In genomic region chr10:80265149-80265486, GRCm38 (mm10) we compare ENCODE assay signal across 8 mouse cellular contexts. TPM values are rescaled to one million over a fixed set of nuclear protein-coding genes. Genes with fewer than 3 reads are reported as not detected.
DNase-seq lines count a peak whose midpoint lies in the region; ATAC-seq and TF ChIP-seq lines count a peak whose summit lies in the region.

No protein-coding gene starts in this region.

- whole genome bisulfite sequencing in liver, adult 2 months: under 1% methylated on average over 18 of the region's 18 CpGs
- under 1% methylated on average over 17 of the region's 18 CpGs for WGBS in embryonic facial prominence, embryonic 14.5 days
- 0% methylated on average over 18 of the region's 18 CpGs for WGBS in intestine, postnatal 0 days
- WGBS in neural tube, embryonic 14.5 days: 2% methylated on average over 18 of the region's 18 CpGs

- H3K79me2 ChIP-seq in liver, adult 2 months (ENCODE audit: control insufficient read depth, insufficient read depth, low read length): peaks cover 27% of the 10 kb centered on the region

- peak overlapping the region; percentile 99 for H3K27ac ChIP-seq in liver, adult 2 months (replicated peaks; ENCODE audit: insufficient read depth, low read depth, low read length)
- peak overlapping the region; percentile 68 for H3K27ac ChIP-seq in embryonic facial prominence, embryonic 14.5 days (replicated peaks; ENCODE audit: low read depth, low read length)
- H3K27ac ChIP-seq in intestine, postnatal 0 days (ENCODE audit: low read depth, low read length): peak overlapping the region; percentile 91
- H3K27ac ChIP-seq in neural tube, embryonic 14.5 days (ENCODE audit: low read depth, low read length): peak overlapping the region; percentile 75

- TF ChIP-seq POLR2A in liver, adult 2 months (IDR thresholded peaks at IDR 0.05; ENCODE audit: extremely low read depth, insufficient read depth, low read length): no peak

- peak overlapping the region; percentile 75 for H3K4me2 ChIP-seq in embryonic facial prominence, embryonic 14.5 days (ENCODE audit: low read depth, low read length)
- H3K4me2 ChIP-seq in intestine, postnatal 0 days (replicated peaks; ENCODE audit: low read depth): peak overlapping the region; percentile 74
- peak overlapping the region; percentile 59 for H3K4me2 ChIP-seq in neural tube, embryonic 14.5 days (ENCODE audit: low read depth, low read length)

- peaks cover 30% of the 10 kb centered on the region for H3K4me1 ChIP-seq in liver, adult 2 months (ENCODE audit: control insufficient read depth, insufficient read depth, low read length)
- H3K4me1 ChIP-seq in embryonic facial prominence, embryonic 14.5 days (ENCODE audit: control insufficient read depth, insufficient read depth, low read length): peaks cover 40% of the 10 kb centered on the region
- 0 out of 2 replicates have a peak, but pooled peaks cover under 1% of the 10 kb centered on the region for H3K4me1 ChIP-seq in intestine, postnatal 0 days (replicated peaks; ENCODE audit: control insufficient read depth, insufficient read depth, low read length)
- H3K4me1 ChIP-seq in neural tube, embryonic 14.5 days (ENCODE audit: control insufficient read depth, insufficient read depth, low read length): peaks cover 38% of the 10 kb centered on the region

- no peak for ATAC-seq in embryonic facial prominence, embryonic 14.5 days (ENCODE audit: low read depth)
- ATAC-seq in intestine, postnatal 0 days: no peak
- ATAC-seq in neural tube, embryonic 14.5 days (ENCODE audit: low read depth): no peak; the same call in 1 of the 2 replicates
- ATAC-seq in monocyte, adult 5-6 weeks (replicated peaks; ENCODE audit: insufficient number of reproducible peaks, low FRiP score, low TSS enrichment, poor library complexity, severe bottlenecking): no peak
- no peak; the same call in 1 of the 2 replicates for ATAC-seq in cerebellum, adult (ENCODE audit: insufficient number of reproducible peaks, low FRiP score, low TSS enrichment)

- peak overlapping the region; percentile 87 for H3K4me3 ChIP-seq in liver, adult 2 months (ENCODE audit: insufficient read depth, low read depth, low read length)
- peak overlapping the region; percentile 76 for H3K4me3 ChIP-seq in embryonic facial prominence, embryonic 14.5 days (ENCODE audit: low read depth, low read length)
- H3K4me3 ChIP-seq in intestine, postnatal 0 days (ENCODE audit: low read depth, low read length): peak overlapping the region; percentile 84
- H3K4me3 ChIP-seq in neural tube, embryonic 14.5 days (ENCODE audit: low read depth, low read length): peak overlapping the region; percentile 81

- H3K9ac ChIP-seq in liver, adult 2 months (ENCODE audit: low read depth, low read length): peak overlapping the region; percentile 99
- H3K9ac ChIP-seq in embryonic facial prominence, embryonic 14.5 days (ENCODE audit: low read depth, low read length): peak overlapping the region; percentile 89
- peak overlapping the region; percentile 97 for H3K9ac ChIP-seq in intestine, postnatal 0 days (ENCODE audit: low read depth, low read length)
- peak overlapping the region; percentile 95 for H3K9ac ChIP-seq in neural tube, embryonic 14.5 days (replicated peaks; ENCODE audit: low read depth, low read length)

- DNase-seq in liver, adult 2 months (ENCODE audit: extremely low read depth, low read depth, low spot score): no peak
- DNase-seq in liver: no peak
- DNase-seq in embryonic facial prominence, embryonic 14.5 days (ENCODE audit: low spot score): no peak
- no peak for DNase-seq in spleen, postnatal 10 days (ENCODE audit: low spot score in 2 of 2)

- H3K9me3 ChIP-seq in embryonic facial prominence, embryonic 14.5 days (ENCODE audit: control insufficient read depth, low read length): no peaks in the 10 kb centered on the region
- H3K9me3 ChIP-seq in intestine, postnatal 0 days (ENCODE audit: control insufficient read depth): no peaks in the 10 kb centered on the region
- H3K9me3 ChIP-seq in neural tube, embryonic 14.5 days (ENCODE audit: control insufficient read depth, low read length): no peaks in the 10 kb centered on the region

- H3K36me3 ChIP-seq in liver, adult 2 months (ENCODE audit: control insufficient read depth, insufficient read depth, low read length): no peaks in the 10 kb centered on the region
- peaks cover 20% of the 10 kb centered on the region; the same call in 1 of the 2 replicates for H3K36me3 ChIP-seq in embryonic facial prominence, embryonic 14.5 days (ENCODE audit: control insufficient read depth, insufficient read depth, low read length)
- no peaks in the 10 kb centered on the region; the same call in 1 of the 2 replicates for H3K36me3 ChIP-seq in intestine, postnatal 0 days (ENCODE audit: control insufficient read depth, insufficient read depth)
- no peaks in the 10 kb centered on the region for H3K36me3 ChIP-seq in neural tube, embryonic 14.5 days (ENCODE audit: control insufficient read depth, insufficient read depth, low read length)

- no peaks in the 10 kb centered on the region for H3K27me3 ChIP-seq in liver, adult 2 months (ENCODE audit: control insufficient read depth, insufficient read depth, low read length)
- no peaks in the 10 kb centered on the region for H3K27me3 ChIP-seq in embryonic facial prominence, embryonic 14.5 days (replicated peaks; ENCODE audit: control insufficient read depth, insufficient read depth, low read length)
- no peaks in the 10 kb centered on the region for H3K27me3 ChIP-seq in intestine, postnatal 0 days (replicated peaks; ENCODE audit: control insufficient read depth, insufficient read depth, low read length)
- H3K27me3 ChIP-seq in neural tube, embryonic 14.5 days (ENCODE audit: control insufficient read depth, insufficient read depth, low read length): no peaks in the 10 kb centered on the region

- TF ChIP-seq CTCF in liver, adult 2 months (IDR thresholded peaks at IDR 0.05; ENCODE audit: low read depth, low read length): no peak
- TF ChIP-seq CTCF in intestine, postnatal 0 days (IDR thresholded peaks at IDR 0.05; ENCODE audit: low read depth): no peak

RNA-seq across cellular contexts. Expression of gene Dazap1, which starts 3.8 kb away (rescaled TPM):
- 38.0 and 39.9 TPM in 2 replicates for total RNA-seq in liver, adult 2 months (2014; rRNA removed)
- 39.9 and 43.5 TPM in 2 replicates for polyA plus RNA-seq in liver, adult 2 months (2012; rRNA removed)
- 42.3 and 43.5 TPM in 2 replicates for polyA plus RNA-seq in embryonic facial prominence, embryonic 14.5 days (2014; fragmentation: Nextera tagmentation; extraction: Ambion mirVana)
- polyA plus RNA-seq in intestine, postnatal 0 days (2015; fragmentation: Nextera tagmentation; extraction: Ambion mirVana): 26.6 and 29.0 TPM in 2 replicates
- polyA plus RNA-seq in neural tube, embryonic 14.5 days (2014; fragmentation: Nextera tagmentation; extraction: Ambion mirVana): 37.5 and 39.8 TPM in 2 replicates
- total RNA-seq in monocyte, adult 5-6 weeks (2017): 85.1 to 132 TPM (median 92.5 TPM) in 3 replicates

RNA-seq across cellular contexts. Expression of gene Gamt, which starts 4.3 kb away (rescaled TPM):
- 241 and 277 TPM in 2 replicates for total RNA-seq in liver, adult 2 months (2014; rRNA removed)
- 670 and 715 TPM in 2 replicates for polyA plus RNA-seq in liver, adult 2 months (2012; rRNA removed)
- polyA plus RNA-seq in embryonic facial prominence, embryonic 14.5 days (2014; fragmentation: Nextera tagmentation; extraction: Ambion mirVana): 124 and 139 TPM in 2 replicates
- polyA plus RNA-seq in intestine, postnatal 0 days (2015; fragmentation: Nextera tagmentation; extraction: Ambion mirVana): 30.1 and 37.2 TPM in 2 replicates
- polyA plus RNA-seq in neural tube, embryonic 14.5 days (2014; fragmentation: Nextera tagmentation; extraction: Ambion mirVana): 18.6 and 25.8 TPM in 2 replicates
- 3.8 to 4.7 TPM in 2 of 3 replicates, not detected in the other for total RNA-seq in monocyte, adult 5-6 weeks (2017)

RNA-seq across cellular contexts. Expression of gene Ndufs7, which starts 16.2 kb away (rescaled TPM):
- 165 and 186 TPM in 2 replicates for total RNA-seq in liver, adult 2 months (2014; rRNA removed)
- 551 and 560 TPM in 2 replicates for polyA plus RNA-seq in liver, adult 2 months (2012; rRNA removed)
- 360 and 370 TPM in 2 replicates for polyA plus RNA-seq in embryonic facial prominence, embryonic 14.5 days (2014; fragmentation: Nextera tagmentation; extraction: Ambion mirVana)
- 584 and 605 TPM in 2 replicates for polyA plus RNA-seq in intestine, postnatal 0 days (2015; fragmentation: Nextera tagmentation; extraction: Ambion mirVana)
- polyA plus RNA-seq in neural tube, embryonic 14.5 days (2014; fragmentation: Nextera tagmentation; extraction: Ambion mirVana): 309 and 366 TPM in 2 replicates
- total RNA-seq in monocyte, adult 5-6 weeks (2017): 60.9 to 74.8 TPM (median 61.4 TPM) in 3 replicates

RNA-seq across cellular contexts. Expression of gene Rps15, which starts 27.1 kb away (rescaled TPM):
- 510 and 571 TPM in 2 replicates for total RNA-seq in liver, adult 2 months (2014; rRNA removed)
- polyA plus RNA-seq in liver, adult 2 months (2012; rRNA removed): 686 and 1,012 TPM in 2 replicates
- polyA plus RNA-seq in embryonic facial prominence, embryonic 14.5 days (2014; fragmentation: Nextera tagmentation; extraction: Ambion mirVana): 1,047 and 1,145 TPM in 2 replicates
- 708 and 727 TPM in 2 replicates for polyA plus RNA-seq in intestine, postnatal 0 days (2015; fragmentation: Nextera tagmentation; extraction: Ambion mirVana)
- polyA plus RNA-seq in neural tube, embryonic 14.5 days (2014; fragmentation: Nextera tagmentation; extraction: Ambion mirVana): 537 and 599 TPM in 2 replicates
- 1,267 to 1,604 TPM (median 1,393 TPM) in 3 replicates for total RNA-seq in monocyte, adult 5-6 weeks (2017)

RNA-seq across cellular contexts. Expression of gene Apc2, which starts 30.7 kb away (rescaled TPM):
- 0.09 and 0.20 TPM in 2 replicates for total RNA-seq in liver, adult 2 months (2014; rRNA removed)
- 0.19 and 0.20 TPM in 2 replicates for polyA plus RNA-seq in liver, adult 2 months (2012; rRNA removed)
- polyA plus RNA-seq in embryonic facial prominence, embryonic 14.5 days (2014; fragmentation: Nextera tagmentation; extraction: Ambion mirVana): 6.2 and 7.4 TPM in 2 replicates
- 1.1 and 1.6 TPM in 2 replicates for polyA plus RNA-seq in intestine, postnatal 0 days (2015; fragmentation: Nextera tagmentation; extraction: Ambion mirVana)
- 169 and 231 TPM in 2 replicates for polyA plus RNA-seq in neural tube, embryonic 14.5 days (2014; fragmentation: Nextera tagmentation; extraction: Ambion mirVana)
- total RNA-seq in monocyte, adult 5-6 weeks (2017): 2.3 TPM in 1 of 3 replicates, not detected in the others
